Mouse (Mus musculus): ENCODE data around the gene Vmn2r81.
"Not testable (repeated sequence)": the region's sequence is repeated elsewhere in the genome, so short reads cannot be mapped to it uniquely, and the experiment has no call there.

DNA sequence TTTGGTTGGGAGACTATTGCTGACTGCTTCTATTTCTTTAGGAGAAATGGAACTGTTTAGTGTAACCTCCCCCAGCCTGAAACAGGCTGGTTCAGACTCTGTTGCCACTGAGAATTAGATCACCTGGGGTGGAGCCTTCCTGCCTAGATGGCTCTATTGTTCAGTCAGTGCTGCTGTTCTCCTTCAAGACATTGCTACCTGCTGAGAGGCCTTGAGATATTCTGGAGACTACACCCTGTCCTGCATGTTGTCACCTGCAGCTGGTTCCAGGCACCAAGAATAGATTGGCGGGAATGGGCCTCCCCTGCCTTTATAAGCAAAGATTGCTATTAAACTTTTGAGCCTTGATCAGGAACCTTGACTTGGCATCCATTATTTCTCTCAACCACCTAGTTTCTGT lies 47.5 kb upstream of the Vmn2r81 start:
- TF ChIP-seq MYOG (IDR thresholded peaks at IDR 0.05; ENCODE audit: control insufficient read depth in 1 of 3, insufficient read depth in 1 of 3, insufficient read length in 2 of 3, low read depth in 2 of 3); POLR2A (IDR thresholded peaks at IDR 0.05; ENCODE audit: insufficient read length, low read depth); E2F4 (IDR thresholded peaks at IDR 0.05; ENCODE audit: insufficient read depth); TCF12 (IDR thresholded peaks at IDR 0.05; ENCODE audit: insufficient read depth, poor library complexity, severe bottlenecking); USF1 (IDR thresholded peaks at IDR 0.05; ENCODE audit: low read depth): not testable (repeated sequence)
